Mouse (Mus musculus) CH12.LX (cell line): ENCODE results near the gene Ddx58. TPM values are rescaled to one million over a fixed set of nuclear protein-coding genes. Genes with fewer than 3 reads are reported as not detected.
A peak's percentile ranks its signal among the peaks of the same experiment; 100 is the strongest.

Experiments used
- DNase-seq: peaks from one replicate; pipeline ENCODE4 v3.0.0-alpha.2; 2013; ENCODE audit errors: extremely low read depth
- H3K27ac ChIP-seq: 2 replicates; pipeline ENCODE4 v1.5.1; 2012; ENCODE audit warnings: low read depth, mild to moderate bottlenecking, control low read depth, moderate library complexity; ENCODE audit not compliant: insufficient read depth
- H3K27me3 ChIP-seq: replicated peaks from 2 replicates; pipeline ENCODE3; 2012; ENCODE audit warnings: inconsistent platforms
- H3K36me3 ChIP-seq, 2 experiments: replicated peaks in 1 of 2; 2 replicates each; pipeline versions ENCODE3 to v1.6.1; 2012; ENCODE audit warnings: inconsistent platforms in 1 of 2, low read length in 1 of 2, mild to moderate bottlenecking in 1 of 2, mixed read lengths in 1 of 2, moderate library complexity in 1 of 2; ENCODE audit not compliant: control insufficient read depth in 1 of 2, insufficient read depth in 1 of 2
- H3K4me1 ChIP-seq, 2 experiments: 2 replicates each; pipeline ENCODE4 v1.6.1; 2012; ENCODE audit warnings: inconsistent platforms in 1 of 2, moderate library complexity in 1 of 2; ENCODE audit not compliant: insufficient read depth in 2 of 2, control insufficient read depth in 1 of 2
- H3K4me2 ChIP-seq: 2 replicates; pipeline ENCODE4 v1.6.1; 2012; ENCODE audit warnings: low read depth, mild to moderate bottlenecking, control low read depth; ENCODE audit not compliant: poor library complexity, insufficient read depth, severe bottlenecking
- H3K4me3 ChIP-seq, 3 experiments: fragments of 150-350 bp in 1 of 3; sonication (generic) in 1 of 3; replicated peaks in 1 of 3; 2 replicates each; pipeline versions ENCODE3 to v1.5.1; 2011 to 2012; ENCODE audit warnings: low read depth in 2 of 3, low read length in 2 of 3, mild to moderate bottlenecking in 2 of 3, moderate library complexity in 2 of 3, control low read depth in 1 of 3, improper control_type of control experiment in 1 of 3, inconsistent platforms in 1 of 3, mixed read lengths in 1 of 3; ENCODE audit not compliant: poor library complexity in 1 of 3
- H3K79me2 ChIP-seq: replicated peaks from 2 replicates; pipeline ENCODE4 v1.6.1; 2012; ENCODE audit warnings: mild to moderate bottlenecking, moderate library complexity; ENCODE audit not compliant: control insufficient read depth, poor library complexity, insufficient read depth, severe bottlenecking; ENCODE audit errors: extremely low read depth
- H3K9ac ChIP-seq: 2 replicates; pipeline ENCODE4 v1.6.1; 2012; ENCODE audit warnings: low read depth, mild to moderate bottlenecking, control low read depth, moderate library complexity; ENCODE audit not compliant: insufficient read depth
- H3K9me3 ChIP-seq: replicated peaks from 2 replicates; pipeline ENCODE3; 2012; ENCODE audit warnings: low read length, inconsistent platforms, mixed read lengths
- BHLHE40 ChIP-seq: IDR thresholded peaks from 2 replicates; pipeline ENCODE4 v1.6.1; 2011; ENCODE audit warnings: mild to moderate bottlenecking, low read depth, low read length, improper control_type of control experiment
- EP300 ChIP-seq: IDR thresholded peaks from 2 replicates; pipeline ENCODE4 v1.6.1; 2011; ENCODE audit warnings: low read length, improper control_type of control experiment
- ETS1 ChIP-seq: conservative IDR thresholded peaks from 2 replicates; pipeline ENCODE4 v1.6.1; 2012; ENCODE audit warnings: low read depth, mild to moderate bottlenecking, inconsistent platforms, low read length, improper control_type of control experiment, moderate library complexity
- GABPA ChIP-seq: IDR thresholded peaks from 2 replicates; pipeline ENCODE4 v1.6.1; 2012; ENCODE audit warnings: low read depth, low read length, improper control_type of control experiment, inconsistent platforms; ENCODE audit not compliant: insufficient replicate concordance
- HCFC1 ChIP-seq: IDR thresholded peaks from 2 replicates; pipeline ENCODE4 v1.6.1; 2012; ENCODE audit warnings: low read depth, mild to moderate bottlenecking, inconsistent platforms, low read length, improper control_type of control experiment
- IRF4 ChIP-seq: IDR thresholded peaks from 2 replicates; pipeline ENCODE4 v1.6.1; 2014; ENCODE audit warnings: low read depth, mild to moderate bottlenecking, inconsistent platforms, low read length, improper control_type of control experiment
- JUND ChIP-seq: conservative IDR thresholded peaks from 2 replicates; pipeline ENCODE4 v1.6.1; 2011; ENCODE audit warnings: low read depth, low read length, improper control_type of control experiment
- KAT2A ChIP-seq: IDR thresholded peaks from 2 replicates; pipeline ENCODE4 v1.6.1; 2012; ENCODE audit warnings: low read length, improper control_type of control experiment, inconsistent platforms; ENCODE audit not compliant: insufficient replicate concordance
- MAZ ChIP-seq: IDR thresholded peaks from 2 replicates; pipeline ENCODE4 v1.6.1; 2012; ENCODE audit warnings: low read depth, mild to moderate bottlenecking, inconsistent platforms, low read length, improper control_type of control experiment, moderate library complexity
- MXI1 ChIP-seq: IDR thresholded peaks from 2 replicates; pipeline ENCODE4 v1.6.1; 2011; ENCODE audit warnings: mild to moderate bottlenecking, low read depth, low read length, improper control_type of control experiment
- NRF1 ChIP-seq: IDR thresholded peaks from 2 replicates; pipeline ENCODE4 v1.6.1; 2014; ENCODE audit warnings: low read depth, mild to moderate bottlenecking, inconsistent platforms, low read length, improper control_type of control experiment, moderate library complexity
- POLR2A ChIP-seq: IDR thresholded peaks from 2 replicates; pipeline ENCODE4 v1.6.1; 2011; ENCODE audit warnings: low read depth, mild to moderate bottlenecking, improper control_type of control experiment, low read length
- SIN3A ChIP-seq: IDR thresholded peaks from 2 replicates; pipeline ENCODE4 v1.6.1; 2012; ENCODE audit warnings: low read length, improper control_type of control experiment, inconsistent platforms
- SMC3 ChIP-seq: IDR thresholded peaks from 2 replicates; pipeline ENCODE4 v1.6.1; 2011; ENCODE audit warnings: low read depth, low read length, improper control_type of control experiment
- TCF12 ChIP-seq: IDR thresholded peaks from 2 replicates; pipeline ENCODE4 v1.6.1; 2014; ENCODE audit warnings: low read depth, mild to moderate bottlenecking, inconsistent platforms, low read length, improper control_type of control experiment
- USF1 ChIP-seq: IDR thresholded peaks from 2 replicates; pipeline ENCODE4 v1.6.1; 2014; ENCODE audit warnings: low read depth, mild to moderate bottlenecking, inconsistent platforms, low read length, improper control_type of control experiment
- USF2 ChIP-seq: conservative IDR thresholded peaks from 2 replicates; pipeline ENCODE4 v1.6.1; 2011; ENCODE audit warnings: low read depth, low read length, improper control_type of control experiment
- ZC3H11A ChIP-seq: IDR thresholded peaks from 2 replicates; pipeline ENCODE4 v1.6.1; 2012; ENCODE audit warnings: low read depth, mild to moderate bottlenecking, inconsistent platforms, low read length, improper control_type of control experiment
- ZKSCAN1 ChIP-seq: IDR thresholded peaks from 2 replicates; pipeline ENCODE4 v1.6.1; 2012; ENCODE audit warnings: low read depth, inconsistent platforms, low read length, improper control_type of control experiment, borderline replicate concordance
- ZNF384 ChIP-seq: IDR thresholded peaks from 2 replicates; pipeline ENCODE4 v1.6.1; 2012; ENCODE audit warnings: low read depth, low read length, improper control_type of control experiment, inconsistent platforms
- dilution Hi-C: fragments of 300-500 bp; cut with MboI; formaldehyde crosslinking; loops from 2 replicates; pipeline ENCODE4 v1.14.3; 2020; ENCODE audit warnings: low sequenced_read_pairs; ENCODE audit not compliant: extremely low pct_unique_long_range_greater_than_20kb, extremely low pct_ligation_motif_present
- in situ Hi-C: fragments of 300-500 bp; cut with MboI; formaldehyde crosslinking; loops from 3 replicates; pipeline ENCODE4 v1.14.3; 2019; ENCODE audit warnings: low sequenced_read_pairs, low pct_ligation_motif_present, low pct_unique_long_range_greater_than_20kb, mixed read lengths
- polyA plus RNA-seq: library from polyadenylated mRNA; unstranded; fragments of >175 nt; gene quantifications from 2 replicates; pipeline ENCODE4 v1.2.1, GENCODE M21; 2012; ENCODE audit warnings: low read depth; ENCODE audit not compliant: insufficient read length
- total RNA-seq, 2 experiments: library from RNA; depleted of rRNA; stranded (reverse); fragments of 300-350 nt in 1 of 2; fragments of >200 nt in 1 of 2; gene quantifications; 2 replicates each; pipeline ENCODE4 v1.2.3; 2012 to 2014

Gene Ddx58
- total and polyA plus RNA-seq, 3 experiments, result 4.2 to 7.3 (median 6.6) TPM

- H3K4me3 ChIP-seq, result no peak overlapping the region
- no peaks in the 10 kb centered on the region for H3K79me2 ChIP-seq
- H3K9me3 ChIP-seq, result no peaks in the 10 kb centered on the region
- no peak overlapping the region for H3K4me2 ChIP-seq
- peaks cover 7 to 26% of the 10 kb centered on the region in 2 experiments; a peak in 3 of 4 replicates for H3K4me1 ChIP-seq
- no peak for DNase-seq
- H3K36me3 ChIP-seq, result peaks cover 0 to 9% of the 10 kb centered on the region in 2 experiments
- dilution Hi-C loops (no loop called here), in situ Hi-C loops (no loop called here)
- no peak overlapping the region for H3K9ac ChIP-seq
- TF ChIP-seq MXI1 (no peak), KAT2A (no peak), SIN3A (peak; percentile 53; the same call in 1 of the 2 replicates), ZNF384 (no peak), EP300 (peak; percentile 64), USF1 (peak; percentile 42), TCF12 (peak; percentile 61; the same call in 1 of the 2 replicates), SMC3 (no peak), IRF4 (peak; percentile 66; the same call in 1 of the 2 replicates)
- no peak overlapping the region for H3K27ac ChIP-seq
- no peaks in the 10 kb centered on the region for H3K27me3 ChIP-seq
These were observed 2.8 kb downstream of the Ddx58 start for GRCm38 (mm10) chr4:40236829-40237228.

- no peak overlapping the region for H3K9ac ChIP-seq
- peaks cover 8 to 20% of the 10 kb centered on the region in 2 experiments for H3K4me1 ChIP-seq
- dilution Hi-C loops, result no loop called here
- no peaks in the 10 kb centered on the region for H3K9me3 ChIP-seq
- no peak for DNase-seq
- no peak overlapping the region for H3K4me2 ChIP-seq
- in situ Hi-C loops, result no loop called here
- peaks cover 0 to 9% of the 10 kb centered on the region in 2 experiments for H3K36me3 ChIP-seq
- no peak overlapping the region for H3K27ac ChIP-seq
- TF ChIP-seq ETS1, result no peak
- TF ChIP-seq USF2, result no peak
- no peak for TF ChIP-seq JUND
- TF ChIP-seq ZC3H11A, result no peak
- no peak for TF ChIP-seq EP300
- no peak for TF ChIP-seq MAZ
- no peak for TF ChIP-seq SMC3
- no peak for TF ChIP-seq HCFC1
- TF ChIP-seq GABPA, result no peak
- TF ChIP-seq NRF1, result no peak
- no peak for TF ChIP-seq POLR2A
- TF ChIP-seq BHLHE40, result no peak
- TF ChIP-seq ZKSCAN1, result no peak
- no peak for TF ChIP-seq MXI1
- H3K79me2 ChIP-seq, result no peaks in the 10 kb centered on the region
- H3K27me3 ChIP-seq, result no peaks in the 10 kb centered on the region
- H3K4me3 ChIP-seq, result no peak overlapping the region
These were observed 5.4 kb downstream of the Ddx58 start for GRCm38 (mm10) chr4:40234256-40234655.
